Mouse (Mus musculus) intestine, embryonic 14.5 days (tissue): ENCODE results near the gene Gm28041. TPM values are rescaled to one million over a fixed set of nuclear protein-coding genes. Genes with fewer than 3 reads are reported as not detected.
"Not testable (repeated sequence)": the region's sequence is repeated elsewhere in the genome, so short reads cannot be mapped to it uniquely, and the experiment has no call there.

Experiments
- ATAC-seq: fragments of 200-750 bp; cut with Nextera tagmentation; replicated peaks from 2 replicates; pipeline ENCODE4 v1.8.0; 2017; ENCODE audit warnings: low read depth, moderate number of reproducible peaks, moderate TSS enrichment, moderate library complexity; ENCODE audit not compliant: low FRiP score, low TSS enrichment
- DNase-seq: peaks from one replicate; pipeline ENCODE4 v3.0.0-alpha.2; 2018; ENCODE audit warnings: low spot score
- H3K27ac ChIP-seq: fragments of 300-500 bp; sonication (generic); 2 replicates; pipeline ENCODE4 v1.5.1; 2014; ENCODE audit warnings: low read depth, mild to moderate bottlenecking, control low read depth
- H3K27me3 ChIP-seq: fragments of 300-500 bp; sonication (generic); replicated peaks from 2 replicates; pipeline ENCODE4 v1.6.1; 2014; ENCODE audit warnings: low read length, control low read depth; ENCODE audit not compliant: control insufficient read depth, insufficient read depth
- H3K36me3 ChIP-seq: fragments of 300-500 bp; sonication (generic); 2 replicates; pipeline ENCODE4 v1.6.1; 2014; ENCODE audit warnings: low read length, control low read depth; ENCODE audit not compliant: control insufficient read depth, insufficient read depth
- H3K4me1 ChIP-seq: fragments of 300-500 bp; sonication (generic); replicated peaks from 2 replicates; pipeline ENCODE4 v1.6.1; 2014; ENCODE audit warnings: low read length, control low read depth, mixed read lengths; ENCODE audit not compliant: control insufficient read depth, insufficient read depth
- H3K4me2 ChIP-seq: fragments of 300-500 bp; sonication (generic); 2 replicates; pipeline ENCODE4 v1.6.1; 2014; ENCODE audit warnings: low read length
- H3K4me3 ChIP-seq: fragments of 300-500 bp; sonication (generic); 2 replicates; pipeline ENCODE4 v1.5.1; 2014; ENCODE audit warnings: low read depth, low read length, control low read depth, mixed read lengths
- H3K9ac ChIP-seq: fragments of 300-500 bp; sonication (generic); 2 replicates; pipeline ENCODE4 v1.6.1; 2014; ENCODE audit warnings: mild to moderate bottlenecking, low read length
- H3K9me3 ChIP-seq: fragments of 300-500 bp; sonication (generic); 2 replicates; pipeline ENCODE4 v1.6.1; 2016; ENCODE audit warnings: low read length, control low read depth; ENCODE audit not compliant: control insufficient read depth
- WGBS: fragments of 180-500 bp; shearing (Covaris S2); extraction: QIAGEN DNeasy Blood & Tissue Kit; methylation state at CpG from one replicate; pipeline ENCODE4 v1.1.7; 2014; 5-methylcytosine and 5-hydroxymethylcytosine counted together
- polyA plus RNA-seq: library from polyadenylated mRNA; unstranded; fragments of >200 nt; fragmentation: Nextera tagmentation; extraction: Ambion mirVana; gene quantifications from 2 replicates; pipeline ENCODE4 v1.2.1, GENCODE M21; 2014

Gm28041 gene
- polyA plus RNA-seq, 1 experiment from 2014 or later: 0.34 TPM

- H3K36me3 ChIP-seq, H3K4me3 ChIP-seq, H3K9me3 ChIP-seq, H3K9ac ChIP-seq, H3K27me3 ChIP-seq, H3K4me1 ChIP-seq, H3K27ac ChIP-seq, DNase-seq, H3K4me2 ChIP-seq, ATAC-seq: not testable (repeated sequence)
- whole genome bisulfite sequencing: 78% methylated on average over 3 of the region's 3 CpGs
These were observed 722 bp upstream of the Gm28041 start for GRCm38 (mm10) chr13:67376255-67376654.

GRCm38 (mm10) chr13:67360131-67360744 is 15.3 kb downstream of the Gm28041 start, which contains the start of the genes Gm28044 and Zfp953:
TSS of gene Gm28044 (minus strand) at chr13:67360536.
TSS of gene Zfp953 (minus strand) at chr13:67360605.
- Histone ChIP-seq H3K4me3 (peak within 1 kb of the TSS; percentile 99), H3K4me2 (peak within 1 kb of the TSS; percentile 53), H3K27me3 (no peaks in the 10 kb centered on the region), H3K4me1 (peaks cover 6% of the 10 kb centered on the region; the same call in 1 of the 2 replicates), H3K9me3 (no peaks in the 10 kb centered on the region), H3K36me3 (no peaks in the 10 kb centered on the region), H3K9ac (peak within 1 kb of the TSS; percentile 69), H3K27ac (peak within 1 kb of the TSS; percentile 67; the same call in 1 of the 2 replicates)
- peak; percentile 94 for ATAC-seq
- under 1% methylated on average over 15 of the region's 15 CpGs for WGBS
- peak; percentile 97 for DNase-seq

- H3K4me3 ChIP-seq: no peak overlapping the region
- H3K9ac ChIP-seq: no peak overlapping the region
- H3K27ac ChIP-seq: no peak overlapping the region
- H3K36me3 ChIP-seq: no peaks in the 10 kb centered on the region
- no peaks in the 10 kb centered on the region for H3K4me1 ChIP-seq
- no peak overlapping the region for H3K4me2 ChIP-seq
- H3K27me3 ChIP-seq: no peaks in the 10 kb centered on the region
- no peak for ATAC-seq
- no peaks in the 10 kb centered on the region for H3K9me3 ChIP-seq
- DNase-seq: no peak
These were observed 23.7 kb downstream of the Gm28041 start for GRCm38 (mm10) chr13:67351854-67352253.

DNA sequence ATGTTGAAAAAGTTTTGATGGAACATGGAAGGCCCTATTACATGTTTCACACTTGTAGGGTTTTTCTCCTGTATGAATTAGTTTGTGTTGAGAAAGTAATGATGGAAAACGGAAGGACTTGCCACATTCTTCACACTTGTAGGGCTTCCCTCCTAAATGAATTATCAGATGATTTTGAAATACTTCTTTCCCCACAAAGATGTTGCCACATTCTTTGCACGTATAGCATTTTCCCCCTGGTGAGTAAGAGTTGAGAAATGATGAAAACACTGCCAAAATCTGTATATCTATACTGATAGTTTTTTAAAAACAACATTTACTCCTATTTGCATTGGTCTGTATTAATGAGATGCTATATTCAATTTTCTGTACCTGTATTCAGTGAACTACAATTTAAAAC is 32.1 kb downstream of the Gm28041 start:
- H3K27ac ChIP-seq: no peak overlapping the region
- H3K9me3 ChIP-seq: no peaks in the 10 kb centered on the region
- WGBS: 89% methylated on average over 2 of the region's 2 CpGs
- no peaks in the 10 kb centered on the region for H3K27me3 ChIP-seq
- H3K4me3 ChIP-seq: no peak overlapping the region
- peaks cover 12% of the 10 kb centered on the region for H3K36me3 ChIP-seq
- H3K4me1 ChIP-seq: no peaks in the 10 kb centered on the region
- H3K9ac ChIP-seq: no peak overlapping the region
- ATAC-seq (no peak), DNase-seq (no peak)
- H3K4me2 ChIP-seq: no peak overlapping the region

DNA sequence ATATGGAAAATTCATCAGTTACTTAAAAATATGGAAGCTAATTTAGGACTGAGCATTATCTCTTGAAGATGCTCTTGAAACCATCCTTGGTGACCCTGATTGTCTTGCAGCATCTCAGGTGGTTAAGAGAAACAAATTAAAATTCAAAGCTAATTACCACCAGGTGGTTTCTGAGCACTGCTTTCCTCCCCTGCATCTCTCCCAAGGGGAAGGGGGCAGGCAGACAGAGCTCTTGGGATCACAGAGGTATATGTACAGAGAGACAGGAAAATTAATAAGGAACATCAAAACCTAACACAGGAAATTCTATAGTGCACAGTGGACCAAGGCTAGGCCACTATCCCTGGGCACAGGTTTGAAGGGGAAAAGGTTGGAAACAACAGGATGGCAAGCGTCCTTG is 42.7 kb downstream of the Gm28041 start:
- DNase-seq (no peak), ATAC-seq (no peak; the same call in 1 of the 2 replicates)
- H3K4me2 ChIP-seq: peak overlapping the region; percentile 71
- 0 out of 2 replicates have a peak, but pooled peaks cover 5% of the 10 kb centered on the region for H3K4me1 ChIP-seq
- peak overlapping the region; percentile 24 for H3K27ac ChIP-seq
- H3K9me3 ChIP-seq: no peaks in the 10 kb centered on the region
- H3K4me3 ChIP-seq: peak overlapping the region; percentile 63
- no peaks in the 10 kb centered on the region for H3K27me3 ChIP-seq
- WGBS: 64% methylated on average over 1 of the region's 1 CpGs
- H3K9ac ChIP-seq: peak overlapping the region; percentile 45
- H3K36me3 ChIP-seq: no peaks in the 10 kb centered on the region

DNA sequence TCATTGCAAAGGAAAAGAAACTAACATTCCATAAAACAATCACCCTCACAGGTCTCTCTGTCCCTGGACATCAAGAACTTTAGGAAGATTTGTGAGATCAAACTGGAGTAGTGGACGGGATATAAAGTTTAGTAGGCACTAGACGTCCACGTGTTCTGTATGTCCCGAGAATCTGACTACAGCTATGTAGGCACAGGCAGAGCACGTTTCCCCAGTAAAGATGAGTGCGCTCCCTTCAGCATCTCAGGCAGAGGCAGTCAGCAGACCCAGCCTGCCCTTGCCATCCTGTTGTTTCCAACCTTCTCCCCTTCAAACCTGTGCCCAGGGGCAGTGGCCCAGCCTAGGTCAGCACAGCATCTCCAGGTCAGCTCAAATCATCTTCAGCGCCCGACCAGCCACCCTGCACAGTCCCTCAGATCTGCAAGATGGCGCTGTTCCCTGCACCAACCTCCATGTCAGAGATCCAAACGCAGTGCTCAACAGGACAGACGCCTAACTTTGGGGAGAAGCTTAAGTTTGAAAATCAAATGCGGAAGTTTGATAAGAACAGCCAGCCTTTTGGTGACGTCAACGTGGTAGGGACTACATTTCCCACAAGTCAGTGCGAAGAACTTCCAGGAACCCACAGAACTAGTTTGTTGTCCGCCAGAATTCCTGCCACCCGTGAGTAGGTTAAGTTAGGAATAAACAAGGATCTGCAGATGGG is 43.4 kb downstream of the Gm28041 start, which contains the start of gene Zfp595:
Zfp595 (minus strand) TSS at position 552 of the 706 bp plus-strand sequence.
- Histone ChIP-seq H3K27me3 (no peaks in the 10 kb centered on the region), H3K9ac (peak within 1 kb of the TSS; percentile 45), H3K36me3 (no peaks in the 10 kb centered on the region), H3K4me1 (0 out of 2 replicates have a peak, but pooled peaks cover 5% of the 10 kb centered on the region), H3K27ac (peak within 1 kb of the TSS; percentile 24), H3K4me3 (peak within 1 kb of the TSS; percentile 63), H3K4me2 (peak within 1 kb of the TSS; percentile 71), H3K9me3 (no peaks in the 10 kb centered on the region)
- WGBS: 11% methylated on average over 17 of the region's 17 CpGs
- ATAC-seq (peak; percentile 95), DNase-seq (peak; percentile 91)

DNA sequence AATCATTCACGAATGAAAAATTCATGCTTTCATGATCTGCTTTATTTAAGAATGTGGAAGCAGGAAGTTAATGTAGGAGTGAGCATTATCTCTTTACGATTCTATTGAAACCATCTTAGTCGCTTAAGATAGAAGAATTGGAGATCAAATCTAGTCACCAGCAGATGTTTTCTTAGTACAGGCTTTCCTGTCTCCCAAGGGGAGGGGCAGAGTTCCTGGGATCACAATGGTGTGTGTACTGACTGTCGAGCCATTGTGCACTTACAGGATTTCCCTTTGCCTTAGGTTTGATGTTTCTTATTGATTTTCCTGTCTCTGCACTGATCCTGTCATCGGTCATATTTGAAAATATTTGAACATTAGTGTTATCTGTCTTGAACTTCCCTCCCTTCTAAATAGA is 68.8 kb downstream of the Gm28041 start:
- peak; percentile 63 for ATAC-seq
- H3K9ac ChIP-seq: peak overlapping the region; percentile 73
- 0 out of 2 replicates have a peak overlapping the region, but pooled peaks have one; percentile 43 for H3K27ac ChIP-seq
- no peaks in the 10 kb centered on the region for H3K9me3 ChIP-seq
- H3K36me3 ChIP-seq: no peaks in the 10 kb centered on the region
- DNase-seq: no peak
- H3K27me3 ChIP-seq: no peaks in the 10 kb centered on the region
- WGBS: 29% methylated on average over 5 of the region's 5 CpGs
- peak overlapping the region; percentile 94 for H3K4me2 ChIP-seq
- H3K4me1 ChIP-seq: peaks cover 5% of the 10 kb centered on the region
- peak overlapping the region; percentile 83 for H3K4me3 ChIP-seq

- no peaks in the 10 kb centered on the region for H3K27me3 ChIP-seq
- H3K4me1 ChIP-seq: peaks cover 5% of the 10 kb centered on the region
- H3K27ac ChIP-seq: 0 out of 2 replicates have a peak within 1 kb of the TSS, but pooled peaks have one; percentile 43
- H3K4me3 ChIP-seq: peak within 1 kb of the TSS; percentile 83
- WGBS: 11% methylated on average over 16 of the region's 16 CpGs
- peak within 1 kb of the TSS; percentile 94 for H3K4me2 ChIP-seq
- no peaks in the 10 kb centered on the region for H3K9me3 ChIP-seq
- ATAC-seq (peak; percentile 99), DNase-seq (peak; percentile 94)
- H3K9ac ChIP-seq: peak within 1 kb of the TSS; percentile 73
- no peaks in the 10 kb centered on the region for H3K36me3 ChIP-seq
These were observed 69.5 kb downstream of the Gm28041 start, which contains the start of gene Zfp457 for GRCm38 (mm10) chr13:67305822-67306672. TSS of gene Zfp457 (minus strand) at chr13:67306485.
